ENCODE assay signal across 28 mouse cellular contexts in the genomic region with DNA sequence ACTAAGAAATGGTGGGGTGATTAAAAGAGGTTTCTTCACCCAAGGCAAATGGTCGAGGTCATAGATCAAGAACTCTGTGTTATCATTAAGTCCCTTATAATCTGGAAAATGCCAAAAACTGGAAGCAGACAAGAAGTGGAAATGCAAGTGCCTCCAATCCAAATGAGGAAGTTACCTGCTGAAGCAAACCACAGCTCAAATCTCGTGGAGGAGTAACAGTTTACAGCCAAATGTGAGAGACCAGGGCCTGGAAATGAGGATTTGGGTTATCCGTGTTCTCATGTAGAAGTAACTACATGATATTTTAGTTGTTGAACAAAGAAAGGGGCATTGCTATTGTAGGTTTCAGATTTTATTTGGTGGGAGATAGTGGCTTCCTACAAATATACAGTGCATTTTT.
"Had no signal": no experiment of that assay in that cellular context is flagged by ENCODE, and none has a peak within 500 bp of the region (broad histone marks: within the 10 kb centered on the region; RNA-seq: fewer than 3 reads in every experiment).

No protein-coding gene starts in this region.

- H3K27me3 ChIP-seq: heart, embryonic 13.5 days; heart, embryonic 15.5 days; hindbrain, embryonic 12.5 days; intestine, embryonic 15.5 days; kidney, embryonic 15.5 days; limb, embryonic 13.5 days; limb, embryonic 15.5 days; liver, embryonic 12.5 days had no signal

- H3K4me3 ChIP-seq: heart, adult 2 months; heart, embryonic 13.5 days; heart, embryonic 15.5 days; hindbrain, embryonic 10.5 days; hindbrain, embryonic 12.5 days; intestine, embryonic 15.5 days; kidney, embryonic 15.5 days; limb, embryonic 13.5 days; limb, embryonic 15.5 days; liver, embryonic 12.5 days had no signal

- H3K9me3 ChIP-seq: heart, embryonic 13.5 days; heart, embryonic 15.5 days; hindbrain, embryonic 10.5 days; hindbrain, embryonic 12.5 days; intestine, embryonic 15.5 days; kidney, embryonic 15.5 days; limb, embryonic 13.5 days; limb, embryonic 15.5 days; liver, embryonic 12.5 days had no signal

- H3K4me2 ChIP-seq: heart, embryonic 11.5 days; heart, embryonic 13.5 days; heart, embryonic 15.5 days; hindbrain, embryonic 12.5 days; hindbrain, embryonic 14.5 days; intestine, embryonic 15.5 days; kidney, embryonic 15.5 days; limb, embryonic 13.5 days; limb, embryonic 15.5 days; liver, embryonic 12.5 days had no signal

- H3K27ac ChIP-seq: heart, adult 2 months; heart, embryonic 13.5 days; heart, embryonic 15.5 days; hindbrain, embryonic 10.5 days; hindbrain, embryonic 12.5 days; hindbrain, embryonic 14.5 days; intestine, embryonic 15.5 days; kidney, embryonic 15.5 days; kidney, postnatal 0 days; limb, embryonic 13.5 days; limb, embryonic 15.5 days; liver, embryonic 12.5 days had no signal

- ATAC-seq: hindbrain, embryonic 16.5 days; inflammation-experienced regulatory T-cells, adult 6 months; intestine, embryonic 15.5 days; intestine, postnatal 0 days; liver, embryonic 12.5 days had no signal

- H3K36me3 ChIP-seq: heart, embryonic 13.5 days; heart, embryonic 15.5 days; hindbrain, embryonic 10.5 days; hindbrain, embryonic 12.5 days; intestine, embryonic 15.5 days; kidney, embryonic 15.5 days; limb, embryonic 13.5 days; limb, embryonic 15.5 days; liver, embryonic 12.5 days had no signal

- H3K9ac ChIP-seq: heart, embryonic 13.5 days; heart, embryonic 15.5 days; hindbrain, embryonic 12.5 days; hindbrain, embryonic 14.5 days; intestine, embryonic 15.5 days; kidney, embryonic 15.5 days; limb, embryonic 13.5 days; limb, embryonic 15.5 days; liver, embryonic 12.5 days had no signal

- H3K4me1 ChIP-seq: heart, embryonic 13.5 days; heart, embryonic 15.5 days; intestine, embryonic 15.5 days; kidney, embryonic 15.5 days; limb, embryonic 13.5 days; limb, embryonic 15.5 days; liver, embryonic 12.5 days had no signal

- DNase-seq: gastrocnemius, postnatal 14 days; gastrocnemius, postnatal 36 days; heart, adult 11 months; heart, adult 2 months; heart, postnatal 14 days; heart, postnatal 36 days; kidney, adult 2 months; kidney, adult 9 months; kidney, postnatal 14 days; kidney, postnatal 36 days; layer of hippocampus, adult 9-11 months; layer of hippocampus, postnatal 36 days; left cerebral cortex, postnatal 4 days had no signal
